Mouse (Mus musculus) retina, postnatal 1 day (tissue): ENCODE data around the gene Gm12830.
A peak's percentile ranks its signal among the peaks of the same experiment; 100 is the strongest.

Source experiments
- DNase-seq: peaks from one replicate; pipeline ENCODE4 v3.0.0-alpha.2; 2012

The Gm12830 gene

DNA sequence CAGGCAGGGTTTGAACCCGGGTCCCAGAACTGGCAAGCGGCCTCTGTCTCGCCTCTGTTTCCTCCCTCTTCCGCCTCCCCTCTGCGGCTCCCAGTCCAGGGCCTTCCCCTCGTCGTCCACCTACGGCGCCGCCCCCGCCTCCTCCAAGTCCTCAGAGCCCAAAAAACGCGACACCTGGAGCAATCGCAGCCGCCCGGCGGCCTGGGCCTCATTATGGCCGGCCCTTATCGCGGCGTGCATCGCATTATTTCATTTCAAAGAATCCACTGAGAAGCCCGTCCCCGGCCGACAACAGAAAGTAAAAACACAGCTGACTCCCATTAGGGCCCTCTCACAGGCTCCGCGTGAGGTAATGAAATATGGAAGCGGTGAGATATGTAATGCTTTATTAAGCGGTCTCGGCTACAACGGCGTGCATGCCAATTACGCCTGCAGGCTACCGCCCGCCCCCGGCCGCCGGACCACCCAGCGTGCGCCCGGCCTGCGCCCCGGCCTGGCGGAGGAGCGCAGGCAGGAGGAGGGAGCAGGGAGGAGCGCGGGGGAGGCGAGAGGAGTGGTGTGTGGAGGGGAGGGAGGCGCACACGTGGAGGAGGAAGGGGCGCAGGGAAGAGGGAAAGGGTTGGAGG is at the start of gene Gm12830:
Gene Gm12830 (plus strand): TSS at position 156 of the 626 bp plus-strand sequence.
- DNase-seq, result peak; percentile 93

DNA sequence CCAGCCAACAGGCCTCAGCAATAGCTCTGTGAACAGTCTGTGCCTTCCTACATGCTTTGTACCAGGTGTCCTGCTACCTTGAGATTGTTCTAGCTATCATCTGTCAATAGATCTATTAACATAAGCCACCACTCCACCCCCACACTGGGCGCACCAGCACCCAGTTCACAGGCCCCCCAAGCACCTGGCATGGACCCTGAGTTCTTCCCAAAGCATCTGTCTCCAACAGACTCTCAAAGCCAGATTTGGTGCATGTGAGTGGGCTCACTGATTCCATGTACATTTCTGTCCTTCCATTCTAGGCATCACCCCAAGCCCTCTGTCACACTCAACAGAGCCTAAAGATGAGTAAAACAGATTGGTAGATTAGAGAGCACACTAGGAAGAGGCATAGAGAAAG is 48.2 kb upstream of the Gm12830 start:
- DNase-seq, result no peak

DNA sequence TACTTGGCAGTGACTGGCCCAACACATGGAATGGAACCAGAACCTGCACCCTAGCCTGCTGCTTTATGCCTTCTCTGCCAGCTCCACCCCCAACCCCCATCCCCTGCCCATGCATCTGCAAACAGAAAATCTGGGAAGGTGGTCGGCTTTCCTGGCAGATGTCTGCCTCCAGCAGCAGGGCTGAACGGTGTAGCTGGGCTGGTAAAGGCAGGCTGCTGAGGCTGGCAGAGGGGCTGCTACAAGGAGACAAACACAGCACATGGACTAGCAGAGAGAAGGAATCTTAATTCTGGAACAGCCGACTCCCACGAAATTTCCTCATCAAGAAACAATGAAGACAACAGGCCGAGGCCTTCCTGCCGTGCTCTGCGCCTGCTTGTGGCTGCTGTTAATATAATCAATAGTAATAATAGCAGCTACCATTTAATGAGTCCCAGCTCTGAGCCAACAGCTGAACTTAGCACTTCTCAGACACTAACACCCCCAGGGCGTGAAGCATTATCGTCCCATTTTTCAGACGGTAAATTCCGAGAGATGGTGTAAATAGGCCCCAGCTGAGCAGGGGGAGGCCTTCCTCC is 43.8 kb upstream of the Gm12830 start:
- no peak for DNase-seq

DNA sequence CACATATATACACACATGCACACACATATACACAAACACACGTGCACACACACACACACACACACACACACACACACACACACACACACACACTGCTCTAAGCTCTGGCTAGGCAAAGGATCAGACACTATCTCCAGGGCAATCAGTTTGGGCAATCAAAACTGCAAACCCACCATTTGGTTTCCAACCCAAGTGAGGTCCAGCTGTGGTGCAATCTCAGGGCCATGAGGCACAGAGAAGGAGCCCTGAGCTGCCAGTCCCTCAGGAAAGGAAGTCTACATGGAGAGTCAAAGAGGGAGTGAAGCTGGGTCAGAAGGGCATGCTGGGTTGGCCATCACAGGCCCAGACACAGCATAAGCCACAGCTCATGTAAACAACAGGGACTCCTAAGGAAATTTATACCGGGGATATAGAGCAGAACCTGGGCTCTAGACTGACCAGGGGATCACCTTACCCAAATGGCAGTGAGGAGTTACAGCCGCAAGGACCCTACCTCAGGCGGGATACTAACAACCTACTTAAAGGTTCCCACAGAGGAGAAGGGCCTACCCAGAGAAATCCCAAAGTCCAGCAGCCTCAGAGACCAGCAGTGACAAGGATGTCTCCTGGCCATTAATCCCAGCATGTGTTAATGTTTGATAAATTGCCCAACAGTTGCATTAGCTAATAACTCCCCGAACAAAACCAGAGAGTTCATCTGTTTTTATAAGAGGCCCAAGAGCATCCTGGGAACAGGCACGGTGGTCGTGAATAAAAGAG is 42.6 kb upstream of the Gm12830 start:
- DNase-seq, result no peak

DNA sequence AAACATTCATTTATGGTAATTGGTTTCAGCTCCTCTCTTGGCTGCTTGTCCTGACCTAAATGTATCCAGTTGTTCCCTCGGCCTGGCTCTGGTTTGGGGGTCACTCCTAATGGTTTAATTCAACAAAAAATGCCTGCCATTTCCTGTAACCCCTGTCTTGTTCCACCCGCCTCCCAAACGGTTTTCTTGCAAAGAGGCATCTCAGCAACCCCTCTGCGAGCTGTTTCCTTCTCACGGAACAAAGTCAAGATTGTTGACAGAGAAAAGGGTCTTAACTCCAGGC is 42.1 kb upstream of the Gm12830 start:
- DNase-seq, result peak; percentile 81

- DNase-seq, result peak; percentile 78
Observed at GRCm38 (mm10) chr4:114779758-114780546, 41.6 kb upstream of the Gm12830 start.

DNA sequence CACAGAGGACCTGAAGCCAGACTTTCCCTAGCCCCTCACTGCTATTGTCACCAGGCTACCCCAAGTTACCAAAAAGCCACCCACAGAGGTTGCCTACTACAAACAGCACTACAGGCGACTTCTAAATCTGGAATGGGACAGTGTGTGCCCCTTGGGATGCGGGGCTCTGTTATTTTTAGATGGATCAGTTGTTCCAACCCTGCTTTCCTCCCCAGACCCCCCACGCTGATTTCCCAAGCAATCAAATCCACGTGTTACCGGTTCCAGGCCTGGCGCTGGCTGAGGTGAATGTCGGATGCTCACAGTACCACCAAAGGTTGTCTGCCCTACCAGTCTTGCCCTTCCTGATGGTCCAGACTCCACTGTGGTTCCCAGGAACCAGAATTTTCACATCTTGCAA is 38.7 kb upstream of the Gm12830 start:
- no peak for DNase-seq

GRCm38 (mm10) chr4:114784735-114785134 is 36.8 kb upstream of the Gm12830 start:
- no peak for DNase-seq

GRCm38 (mm10) chr4:114788856-114789255 is 32.7 kb upstream of the Gm12830 start:
- DNase-seq, result peak; percentile 46

GRCm38 (mm10) chr4:114791650-114792049 is 29.9 kb upstream of the Gm12830 start:
- no peak for DNase-seq

GRCm38 (mm10) chr4:114793836-114794235 is 27.7 kb upstream of the Gm12830 start:
- DNase-seq, result peak; percentile 30

DNA sequence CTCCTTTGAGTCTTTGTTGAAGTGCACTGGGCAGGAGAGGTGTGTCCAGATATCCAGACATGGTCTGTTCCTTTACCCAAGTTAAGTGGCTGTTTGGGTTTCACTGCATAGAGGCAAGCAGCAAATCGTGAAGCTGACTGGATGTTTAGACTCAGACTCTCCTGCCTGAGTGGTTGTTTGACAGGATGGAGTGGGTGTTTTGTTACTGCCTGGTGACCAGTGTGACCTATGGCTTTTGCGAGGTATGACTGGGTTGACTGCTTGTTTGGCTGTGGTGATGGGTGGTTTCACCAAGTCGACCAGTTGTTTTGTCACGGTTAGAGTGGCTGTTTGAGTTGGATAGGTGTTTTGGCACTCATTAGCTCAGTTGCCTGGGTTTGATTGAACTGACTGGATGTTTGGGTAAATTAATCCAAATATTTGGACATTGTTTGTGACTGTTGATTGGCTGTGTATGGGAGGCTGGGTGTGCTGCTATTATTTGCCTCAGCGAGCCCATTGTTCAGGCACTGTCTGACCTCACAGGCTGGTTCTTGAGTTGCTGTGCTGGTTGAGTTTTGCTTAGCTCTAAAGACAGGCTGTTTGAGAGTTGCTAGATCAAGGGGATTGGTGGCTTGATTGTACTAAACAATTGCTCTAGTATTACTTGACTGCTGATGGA is 24.1 kb upstream of the Gm12830 start:
- peak; percentile 62 for DNase-seq

DNA sequence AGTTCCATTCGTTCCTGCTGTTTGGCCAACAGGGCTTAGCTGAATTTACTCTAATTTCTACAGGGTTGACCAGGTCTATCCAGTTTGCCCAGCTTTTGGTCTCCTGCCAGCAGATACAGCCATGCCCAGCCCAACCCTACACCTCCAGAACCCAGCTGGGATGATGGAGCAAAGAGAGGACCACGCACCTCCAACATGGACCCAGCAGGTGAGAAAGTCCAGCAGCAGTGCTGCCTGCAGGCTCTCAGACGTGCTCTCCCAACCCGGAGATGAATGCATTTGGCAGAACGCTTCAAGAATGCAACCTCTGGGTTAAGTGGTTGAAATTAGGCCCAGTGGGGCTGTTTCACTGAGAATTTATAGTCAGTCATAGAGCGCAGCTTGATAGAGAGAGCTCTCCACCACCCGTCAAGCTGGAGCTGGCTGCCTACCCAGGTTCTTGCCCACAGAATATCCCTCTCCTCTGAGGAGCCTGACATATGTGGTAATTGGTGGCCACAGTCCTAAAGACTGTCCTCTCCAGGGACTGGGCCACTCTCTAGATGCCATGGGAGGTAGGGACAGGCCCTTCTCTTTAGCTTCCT is 23.4 kb upstream of the Gm12830 start:
- DNase-seq, result no peak

GRCm38 (mm10) chr4:114804096-114804495 is 17.4 kb upstream of the Gm12830 start:
- DNase-seq, result no peak

GRCm38 (mm10) chr4:114818963-114819702 is 2.4 kb upstream of the Gm12830 start:
- DNase-seq, result no peak

DNA sequence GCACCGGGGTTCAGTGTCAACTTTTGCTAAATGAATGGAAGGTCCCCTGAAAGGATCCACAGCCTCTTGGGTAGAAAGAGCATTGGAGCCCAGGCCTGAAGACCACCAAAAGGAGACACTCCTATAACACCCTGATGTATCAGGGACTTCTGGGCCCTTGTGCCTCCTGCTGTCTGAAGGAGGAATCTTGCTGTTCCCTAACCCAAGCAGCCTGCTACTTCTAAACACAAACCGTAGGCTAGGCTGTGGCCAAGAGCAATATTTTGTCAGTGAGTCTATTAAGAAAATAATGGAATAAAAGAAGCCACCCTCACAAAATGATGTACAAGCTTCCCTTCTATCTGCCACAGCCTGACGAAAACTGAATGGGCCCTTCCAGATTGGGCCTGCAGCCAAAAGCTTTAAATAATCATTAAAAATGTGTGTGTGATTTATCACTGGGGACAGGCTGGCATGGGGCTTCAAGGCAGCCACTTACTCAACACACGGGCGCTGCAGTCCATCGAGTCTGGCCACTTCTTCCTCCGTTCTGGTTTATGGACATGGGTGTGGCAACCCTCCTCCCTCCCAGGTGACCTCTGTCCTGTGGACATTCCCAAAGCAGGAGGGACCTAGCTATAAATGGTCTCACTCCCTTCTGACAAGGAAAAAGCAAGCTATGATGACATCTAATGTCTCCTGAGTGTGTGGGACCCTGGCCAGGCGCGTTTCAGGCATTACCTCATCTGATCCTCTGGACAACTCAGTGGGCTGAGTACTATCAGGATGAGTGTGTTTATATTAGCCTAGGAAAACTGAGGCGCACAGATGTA is 13.5 kb downstream of the Gm12830 start:
- DNase-seq, result no peak

DNA sequence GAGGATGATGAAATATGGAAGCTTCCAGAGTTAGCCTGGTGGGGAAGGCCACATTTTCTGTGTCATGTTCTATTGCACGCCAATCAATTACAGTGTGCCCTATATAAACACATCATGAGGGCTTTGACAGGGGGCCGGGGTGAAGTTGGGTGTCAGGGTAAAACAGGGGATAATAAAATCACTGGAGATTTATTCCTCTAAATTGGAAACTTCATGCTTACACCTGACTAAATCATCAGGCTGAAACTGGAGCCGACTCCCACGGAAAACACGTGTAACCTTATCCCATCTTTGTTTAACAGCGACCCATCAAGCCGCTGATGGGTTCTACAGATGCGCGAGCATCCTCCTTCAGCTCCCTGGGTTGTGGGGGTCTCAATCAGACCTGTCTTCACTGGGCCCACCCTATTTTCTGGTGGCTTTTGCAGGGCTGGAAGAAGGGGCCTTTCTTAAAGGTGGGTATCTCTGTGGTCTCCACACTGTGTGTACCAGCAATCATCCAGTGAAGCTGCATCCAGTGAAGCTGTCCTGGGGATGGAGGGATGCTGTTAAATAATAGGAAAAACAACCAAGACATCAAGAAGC is 19.9 kb downstream of the Gm12830 start:
- no peak for DNase-seq

- no peak for DNase-seq
Observed at GRCm38 (mm10) chr4:114842376-114842960, 20.9 kb downstream of the Gm12830 start.

GRCm38 (mm10) chr4:114843097-114843721 is 21.7 kb downstream of the Gm12830 start:
- DNase-seq, result peak; percentile 45

GRCm38 (mm10) chr4:114844600-114844999 is 23.1 kb downstream of the Gm12830 start:
- no peak for DNase-seq
